Mouse (Mus musculus) urinary bladder, postnatal 10 days (tissue): ENCODE data around the gene Krt33a.

Experiments used
- DNase-seq: peaks from one replicate; pipeline ENCODE4 v3.0.0; 2022; ENCODE audit warnings: low spot score

Krt33a gene

DNA sequence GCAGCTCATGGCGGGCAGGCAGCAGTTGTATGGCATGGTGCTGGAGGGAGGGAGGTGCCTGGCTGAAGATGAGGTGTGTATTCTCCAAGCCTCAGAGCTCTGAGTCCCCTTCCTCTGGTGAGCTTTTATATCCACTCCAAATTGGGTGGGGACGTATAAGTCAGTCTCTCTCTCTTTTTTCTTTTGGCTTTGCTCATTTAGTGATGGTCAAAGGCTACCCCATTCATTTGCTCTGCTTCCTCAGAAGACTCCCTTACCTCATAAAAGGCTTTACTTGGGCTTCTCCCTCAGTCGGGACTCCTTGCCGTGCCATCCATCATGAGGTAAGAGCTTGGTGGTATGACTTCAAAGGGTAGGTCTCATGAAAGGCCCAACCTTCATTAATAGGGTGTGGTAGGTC, at the start of gene Krt33a:
Gene Krt33a (minus strand): TSS at position 101 of the 400 bp plus-strand sequence.
- no peak for DNase-seq

- DNase-seq, result no peak
Measured at GRCm38 (mm10) chr11:100058875-100059274, 42.9 kb upstream of the Krt33a start.

DNA sequence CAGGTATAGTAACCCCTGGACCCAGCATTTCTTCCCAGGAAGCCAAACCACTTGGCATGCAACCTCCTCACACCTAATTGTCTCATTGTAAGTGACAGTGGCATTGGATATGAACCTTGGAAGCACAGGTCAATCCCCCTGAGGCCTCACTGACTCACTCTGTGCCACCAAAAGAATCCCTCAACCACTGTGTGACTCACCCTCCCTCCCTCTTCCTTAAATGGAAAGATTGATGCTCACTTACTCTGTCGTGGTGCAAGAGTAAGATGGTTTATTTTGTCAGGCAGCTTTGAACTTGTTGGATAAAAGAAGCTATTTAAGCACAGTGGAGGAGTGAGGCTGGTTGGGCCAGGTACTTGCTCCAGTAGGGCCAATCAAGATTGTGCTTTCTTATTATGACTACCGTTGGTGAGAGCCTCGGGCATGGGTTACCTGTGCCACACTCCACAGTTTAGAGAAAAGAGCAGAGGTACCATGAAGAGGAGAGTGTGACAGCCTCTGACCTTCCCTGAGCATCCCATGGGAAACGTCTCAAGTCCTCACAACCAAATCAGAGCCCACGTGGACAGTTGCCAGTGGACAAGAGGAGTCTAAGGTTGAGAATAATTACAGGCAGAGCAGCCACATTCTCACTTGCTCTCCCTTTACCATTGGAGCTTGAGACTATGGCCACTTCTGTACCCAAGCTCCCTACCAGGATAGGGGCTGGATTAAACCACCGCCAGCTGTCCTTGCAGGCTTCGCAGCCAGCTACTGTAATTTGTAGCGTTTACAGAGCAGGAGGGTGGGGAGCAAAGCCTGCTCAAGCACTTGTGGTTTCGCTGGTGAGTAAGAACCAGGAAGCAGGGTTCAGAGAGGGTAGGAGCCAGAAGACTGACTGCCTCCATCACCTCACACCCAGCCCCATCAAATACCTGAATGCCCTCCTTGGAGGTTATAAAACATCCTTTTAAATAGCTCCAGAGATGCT, 40.0 kb upstream of the Krt33a start:
- DNase-seq, result no peak

DNA sequence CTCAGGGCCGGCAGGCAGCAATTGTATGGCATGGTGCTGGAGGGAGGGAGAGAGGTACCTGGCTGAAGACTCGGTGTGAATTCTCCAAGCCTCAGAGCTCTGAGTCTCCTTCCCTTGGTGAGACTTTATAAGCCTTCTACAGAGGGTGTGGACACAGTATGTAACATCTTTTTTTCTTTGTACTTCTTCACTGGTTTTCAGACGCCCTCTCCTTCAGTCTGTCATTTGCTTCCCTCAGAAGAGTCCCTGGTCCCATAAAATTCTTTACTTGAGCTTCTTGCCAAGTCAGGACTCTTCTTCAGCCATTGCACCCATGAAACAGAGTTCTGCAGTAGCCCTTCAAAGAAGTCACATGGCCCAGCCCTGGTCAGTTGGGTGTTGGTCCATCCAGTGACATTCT, 34.4 kb upstream of the Krt33a start, which contains the start of gene Krt31:
Gene Krt31 (minus strand): TSS at position 101 of the 400 bp plus-strand sequence.
- no peak for DNase-seq

GRCm38 (mm10) chr11:100047193-100047592, 31.2 kb upstream of the Krt33a start:
- DNase-seq, result no peak

GRCm38 (mm10) chr11:100046303-100046866, 30.4 kb upstream of the Krt33a start:
- no peak for DNase-seq

- DNase-seq, result no peak
Measured at GRCm38 (mm10) chr11:100041454-100041853, 25.4 kb upstream of the Krt33a start, which contains the start of gene Krt34. TSS of gene Krt34 (minus strand) at chr11:100041554.

- no peak for DNase-seq
Measured at GRCm38 (mm10) chr11:100029768-100030167, 13.8 kb upstream of the Krt33a start, which contains the start of gene Krt33b. TSS of gene Krt33b (minus strand) at chr11:100029868.

DNA sequence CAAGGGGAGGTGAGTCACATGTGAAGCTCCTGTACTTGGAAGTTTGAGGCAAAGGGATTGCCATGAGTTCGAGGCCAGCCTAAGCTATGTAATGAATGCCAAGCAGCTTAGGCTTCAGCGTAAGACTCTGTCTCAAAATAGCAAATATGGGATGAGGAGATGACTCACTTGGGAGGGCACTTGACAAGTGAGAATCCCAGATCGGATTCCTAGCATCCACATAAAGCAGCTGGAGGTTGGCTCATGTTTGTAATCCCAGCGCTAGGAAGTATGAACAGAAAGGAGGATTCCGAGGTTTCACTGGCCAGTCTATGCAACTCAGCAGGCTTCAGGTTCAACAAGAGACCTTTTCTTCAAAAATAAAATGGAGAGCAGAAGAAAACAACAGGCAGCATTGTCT, 5.4 kb upstream of the Krt33a start:
- DNase-seq, result no peak

DNA sequence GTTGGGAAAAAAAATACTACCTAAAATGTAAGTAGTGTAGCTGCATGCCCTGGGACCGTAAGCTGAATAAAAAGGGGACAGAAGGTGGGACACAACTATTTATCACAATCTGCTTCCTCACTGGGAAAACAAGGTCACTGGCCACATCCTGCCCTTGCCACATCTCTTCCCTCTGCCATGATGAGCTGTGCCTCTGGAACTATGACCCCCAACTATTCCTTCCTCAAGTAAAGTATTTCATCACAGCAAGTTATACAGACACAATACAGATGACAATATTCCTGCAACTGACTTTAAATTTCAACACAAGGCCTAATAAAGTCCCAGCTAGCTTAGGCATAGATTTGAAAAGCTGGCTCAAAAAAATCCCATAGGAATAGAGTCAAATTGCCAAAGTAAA, 3.5 kb upstream of the Krt33a start:
- DNase-seq, result no peak

DNA sequence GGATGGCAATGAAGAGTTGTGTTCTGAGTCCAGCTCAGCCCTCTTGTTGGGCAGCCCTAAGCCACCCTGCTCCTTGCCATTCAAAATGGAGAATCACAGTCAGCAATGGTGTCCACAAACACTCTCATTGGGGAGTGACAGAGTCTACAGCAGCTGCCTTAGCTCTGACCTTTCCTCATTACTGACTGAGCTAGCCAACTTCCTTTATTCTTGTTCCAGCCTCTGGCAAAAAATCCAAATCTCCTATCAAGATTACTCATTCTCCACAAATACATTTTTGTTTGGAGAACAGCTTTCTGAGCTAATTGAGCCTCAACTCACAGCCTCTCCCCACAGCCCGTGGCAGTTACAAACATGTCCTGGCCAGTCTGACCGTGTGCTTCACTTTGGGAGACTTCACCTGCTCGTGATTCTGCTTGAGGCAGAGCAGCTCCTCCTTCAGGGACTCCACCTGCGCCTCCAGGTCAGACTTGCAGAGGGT, 2.3 kb downstream of the Krt33a start:
- no peak for DNase-seq

DNA sequence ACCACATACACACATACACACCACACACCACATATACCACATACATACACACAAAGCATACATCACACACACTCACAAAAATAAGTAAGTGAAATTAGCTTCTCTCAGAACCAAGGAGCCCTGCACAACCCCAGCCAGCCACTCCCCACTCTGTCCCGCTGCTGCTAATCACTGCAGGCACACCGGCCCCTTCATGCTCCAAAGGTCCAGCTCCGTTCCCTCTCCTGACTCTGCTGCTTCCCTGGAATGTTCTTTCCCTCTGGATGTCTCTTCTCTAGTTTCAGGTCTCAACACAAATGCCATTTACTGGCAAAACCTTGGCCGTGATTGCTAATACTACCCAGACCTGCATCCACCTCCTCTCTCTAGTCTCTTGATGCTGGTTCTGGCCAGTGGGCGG, 5.3 kb downstream of the Krt33a start:
- no peak for DNase-seq

GRCm38 (mm10) chr11:100008336-100008735, 7.7 kb downstream of the Krt33a start:
- DNase-seq, result no peak

GRCm38 (mm10) chr11:100006624-100007023, 9.4 kb downstream of the Krt33a start:
- DNase-seq, result no peak

GRCm38 (mm10) chr11:100005905-100006304, 10.1 kb downstream of the Krt33a start:
- DNase-seq, result no peak

- no peak for DNase-seq
Measured at GRCm38 (mm10) chr11:100004846-100005245, 11.2 kb downstream of the Krt33a start.

DNA sequence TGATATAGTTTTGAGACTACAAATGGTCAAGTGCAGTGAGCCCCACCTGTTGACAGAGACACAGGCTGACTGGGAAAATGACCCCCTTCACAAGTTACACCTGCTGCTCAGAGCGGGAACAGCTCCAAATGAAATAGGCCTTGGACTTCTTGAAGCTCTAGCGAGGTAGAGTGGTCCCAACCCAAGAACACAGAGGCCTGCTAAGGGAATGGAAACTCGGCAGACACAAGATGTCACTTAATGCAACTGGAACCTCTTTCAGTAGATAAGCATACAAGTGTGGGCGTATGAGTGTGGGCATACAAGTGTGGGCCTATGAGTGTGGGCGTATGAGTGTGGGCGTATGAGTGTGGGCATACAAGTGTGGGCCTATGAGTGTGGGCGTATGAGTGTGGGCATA, 16.9 kb downstream of the Krt33a start:
- no peak for DNase-seq

DNA sequence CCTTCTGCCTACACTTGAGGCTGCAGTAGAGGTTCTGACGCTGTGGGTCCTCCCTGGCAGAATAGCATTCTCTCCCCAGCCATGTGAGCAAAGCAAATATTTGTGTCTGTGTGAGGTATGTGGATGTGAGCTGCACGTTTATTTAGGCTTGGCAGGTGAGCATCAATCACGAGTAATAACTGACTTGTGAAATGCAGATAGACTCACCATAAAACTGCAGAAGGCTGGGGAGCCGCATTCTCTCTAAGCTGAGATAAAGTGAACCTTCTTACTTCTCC, 21.7 kb downstream of the Krt33a start:
- DNase-seq, result no peak

DNA sequence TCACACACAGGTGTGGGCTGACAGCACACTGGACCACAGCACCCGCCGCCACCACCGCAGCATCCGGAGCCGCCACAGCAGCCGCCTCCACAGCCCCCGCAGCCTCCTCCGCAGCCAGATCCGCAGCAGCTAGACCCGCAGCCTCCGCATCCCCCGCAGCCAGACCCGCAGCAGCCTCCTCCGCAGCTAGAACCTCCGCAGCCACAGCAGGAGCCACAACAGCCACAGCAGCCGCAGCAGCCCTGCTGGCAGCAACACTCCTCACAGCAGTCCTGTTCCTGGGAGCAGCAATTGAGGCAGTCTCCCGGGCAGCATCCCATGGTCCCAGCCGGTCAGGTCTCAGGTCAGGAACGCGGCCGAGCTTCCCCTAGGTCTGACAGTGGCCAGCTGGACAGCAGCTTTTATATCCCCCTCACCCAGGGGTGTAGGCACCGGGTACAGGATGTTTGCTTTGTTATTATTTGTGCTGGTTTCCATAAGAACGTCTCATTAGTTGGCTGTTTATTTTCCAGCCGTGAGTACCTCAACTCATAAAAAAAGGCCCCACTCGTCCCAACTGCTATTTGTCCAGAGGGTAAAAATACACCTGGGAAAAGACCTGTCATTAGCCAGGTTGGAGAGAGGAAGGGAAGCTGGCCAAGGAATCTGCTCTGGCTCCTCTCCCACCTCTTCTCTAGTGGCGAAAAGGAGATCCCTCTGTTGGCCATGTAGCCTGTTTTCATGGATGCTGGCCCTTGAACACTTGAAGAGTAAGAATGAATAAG, 22.2 kb downstream of the Krt33a start, which contains the start of gene Krtap17-1:
Gene Krtap17-1 (minus strand): TSS at position 375 of the 764 bp plus-strand sequence.
- no peak for DNase-seq

GRCm38 (mm10) chr11:99990571-99990970, 25.4 kb downstream of the Krt33a start:
- DNase-seq, result no peak

DNA sequence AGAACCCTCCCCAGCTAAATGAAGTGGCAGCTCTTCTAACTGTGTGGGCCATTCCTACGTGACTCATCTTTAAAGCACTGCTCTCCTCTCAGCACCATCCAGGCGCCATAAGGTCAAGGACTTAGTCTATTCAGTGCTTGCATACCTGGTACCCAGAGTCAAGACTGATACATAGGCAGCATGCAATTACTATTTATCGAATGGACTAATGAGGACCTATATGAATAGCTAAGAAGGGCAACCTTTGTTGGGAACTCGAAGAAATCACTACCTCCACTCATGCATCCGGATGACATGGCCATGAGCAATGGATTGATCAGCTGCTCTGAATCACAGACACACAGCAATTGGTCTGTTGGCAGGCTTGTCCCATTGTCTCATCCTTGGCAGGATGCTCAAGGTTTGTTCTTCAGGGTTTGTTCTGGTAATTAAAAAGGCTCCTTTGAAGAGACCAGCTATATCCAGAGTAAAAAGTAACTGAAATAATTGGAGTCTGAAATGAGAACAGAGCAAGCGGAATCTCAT, 26.1 kb downstream of the Krt33a start:
- DNase-seq, result no peak

- DNase-seq, result no peak
Measured at GRCm38 (mm10) chr11:99988530-99988929, 27.5 kb downstream of the Krt33a start.
